Mouse (Mus musculus) MEL (cell line): ENCODE measurements at regions not wholly inside any gene's neighbourhood (a gene's known extent, or its start where the extent isn't known, plus 50 kb on each side); places are given as distances from the start of the nearest gene placed in this dataset.

Source experiments
- BHLHE40 ChIP-seq: IDR thresholded peaks from 2 replicates; pipeline ENCODE4 v1.6.1; 2012; ENCODE audit warnings: low read depth, mild to moderate bottlenecking, inconsistent platforms, low read length, improper control_type of control experiment, borderline replicate concordance
- CTCF ChIP-seq, 3 experiments: IDR thresholded peaks in 2 of 3; conservative IDR thresholded peaks in 1 of 3; 2 replicates each; pipeline ENCODE4 v1.5.1; 2011 to 2012; ENCODE audit warnings: low read length in 3 of 3, low read depth in 2 of 3, mild to moderate bottlenecking in 2 of 3, improper control_type of control experiment in 1 of 3, inconsistent platforms in 1 of 3, mixed read lengths in 1 of 3, moderate library complexity in 1 of 3; ENCODE audit not compliant: control insufficient read depth in 1 of 3, insufficient read depth in 1 of 3, poor library complexity in 1 of 3, severe bottlenecking in 1 of 3
- E2F4 ChIP-seq: IDR thresholded peaks from 2 replicates; pipeline ENCODE4 v1.6.1; 2011; ENCODE audit warnings: low read depth, low read length, improper control_type of control experiment, borderline replicate concordance
- HCFC1 ChIP-seq: IDR thresholded peaks from 2 replicates; pipeline ENCODE4 v1.6.1; 2012; ENCODE audit warnings: low read depth, mild to moderate bottlenecking, inconsistent platforms, low read length, improper control_type of control experiment, moderate library complexity
- KAT2A ChIP-seq: conservative IDR thresholded peaks from 2 replicates; pipeline ENCODE4 v1.6.1; 2012; ENCODE audit warnings: low read depth, low read length, improper control_type of control experiment, inconsistent platforms
- MXI1 ChIP-seq: IDR thresholded peaks from 2 replicates; pipeline ENCODE4 v1.6.1; 2011; ENCODE audit warnings: mild to moderate bottlenecking, low read depth, low read length, improper control_type of control experiment
- NRF1 ChIP-seq: IDR thresholded peaks from 2 replicates; pipeline ENCODE4 v1.6.1; 2014; ENCODE audit warnings: low read depth, mild to moderate bottlenecking, inconsistent platforms, low read length, improper control_type of control experiment, moderate library complexity; ENCODE audit not compliant: poor library complexity, insufficient read depth, severe bottlenecking
- POLR2A ChIP-seq, 2 experiments: IDR thresholded peaks; 2 replicates each; pipeline ENCODE4 v1.6.1; 2011 to 2012; ENCODE audit warnings: low read length in 2 of 2, mild to moderate bottlenecking in 2 of 2, control low read depth in 1 of 2, improper control_type of control experiment in 1 of 2, low read depth in 1 of 2, moderate library complexity in 1 of 2; ENCODE audit not compliant: control insufficient read depth in 1 of 2, insufficient read depth in 1 of 2, poor library complexity in 1 of 2
- SIN3A ChIP-seq: IDR thresholded peaks from 2 replicates; pipeline ENCODE4 v1.6.1; 2012; ENCODE audit warnings: low read length, improper control_type of control experiment, inconsistent platforms
- TAL1 ChIP-seq: IDR thresholded peaks from 2 replicates; pipeline ENCODE4 v1.6.1; 2012; ENCODE audit warnings: mild to moderate bottlenecking, inconsistent platforms, low read length, moderate library complexity, mixed read lengths

DNA sequence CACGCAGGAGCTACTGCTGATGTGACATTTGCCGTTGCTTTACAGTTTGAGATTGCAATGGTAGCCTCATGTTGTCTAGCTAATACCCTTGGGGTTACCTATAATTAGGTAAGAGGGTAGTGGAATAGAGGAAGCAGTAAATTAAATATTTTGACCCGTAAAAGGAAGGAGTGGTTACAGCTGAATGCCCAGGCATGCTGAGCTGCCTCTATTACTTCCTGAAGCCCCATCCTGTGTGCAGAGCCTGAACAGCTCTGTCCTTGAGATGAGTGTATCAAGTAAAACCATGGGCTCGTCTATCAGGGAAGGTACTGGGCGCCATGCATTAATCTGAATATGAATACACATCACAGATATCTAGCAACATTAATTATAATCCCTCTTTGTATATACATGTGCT is 179.1 kb upstream of the Spats2l start:
- no peak for TF ChIP-seq SIN3A
- TF ChIP-seq KAT2A: no peak
- no peak for TF ChIP-seq HCFC1
- TF ChIP-seq E2F4: no peak
- TF ChIP-seq NRF1: no peak
- TF ChIP-seq TAL1: no peak
- TF ChIP-seq BHLHE40: no peak
- no peak for TF ChIP-seq CTCF (IDR thresholded peaks at IDR 0.05 in 2 of 3, conservative IDR thresholded peaks at IDR 0.05 in 1 of 3; ENCODE audit: control insufficient read depth in 1 of 3, insufficient read depth in 1 of 3, low read depth in 2 of 3, low read length in 3 of 3, poor library complexity in 1 of 3, severe bottlenecking in 1 of 3)
- TF ChIP-seq POLR2A (IDR thresholded peaks at IDR 0.05; ENCODE audit: control insufficient read depth in 1 of 2, insufficient read depth in 1 of 2, low read depth in 1 of 2, low read length in 2 of 2, poor library complexity in 1 of 2): no peak
- TF ChIP-seq MXI1: no peak
